Mouse (Mus musculus) hindlimb bud, embryonic 11.5 days (tissue): ENCODE data around the gene Gm1110.
"Not testable (repeated sequence)": the region's sequence is repeated elsewhere in the genome, so short reads cannot be mapped to it uniquely, and the experiment has no call there.

Experiments
- DNase-seq: peaks from one replicate; pipeline ENCODE4 v3.0.0-alpha.2; 2012; ENCODE audit warnings: low read depth, low spot score; ENCODE audit errors: extremely low spot score

Gene Gm1110

GRCm38 (mm10) chr9:26922909-26923526, at the start of gene Gm1110:
Gene Gm1110, minus strand, starts transcription at chr9:26923111.
- DNase-seq: no peak

GRCm38 (mm10) chr9:26947790-26948189, 24.9 kb upstream of the Gm1110 start:
- DNase-seq: no peak

DNA sequence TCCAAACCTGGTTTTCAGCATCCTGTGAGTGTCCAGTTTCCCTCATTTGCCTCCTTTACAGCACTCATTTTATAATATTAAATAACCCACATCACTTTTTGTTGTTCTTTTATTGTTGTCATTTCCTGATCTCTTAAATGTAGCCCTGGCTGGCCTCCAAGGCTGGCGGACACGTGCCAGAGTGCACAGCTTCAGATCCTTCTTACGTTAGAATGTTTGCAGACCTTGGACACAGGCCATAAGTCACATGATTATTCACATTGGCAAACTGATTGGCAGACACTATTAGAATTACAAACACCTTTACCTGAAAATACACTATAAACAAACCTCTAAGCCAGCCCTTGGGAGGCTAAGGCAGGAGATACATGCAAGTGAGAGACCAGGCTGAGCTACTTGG, 1.2 kb upstream of the Gm1110 start:
- no peak for DNase-seq

DNA sequence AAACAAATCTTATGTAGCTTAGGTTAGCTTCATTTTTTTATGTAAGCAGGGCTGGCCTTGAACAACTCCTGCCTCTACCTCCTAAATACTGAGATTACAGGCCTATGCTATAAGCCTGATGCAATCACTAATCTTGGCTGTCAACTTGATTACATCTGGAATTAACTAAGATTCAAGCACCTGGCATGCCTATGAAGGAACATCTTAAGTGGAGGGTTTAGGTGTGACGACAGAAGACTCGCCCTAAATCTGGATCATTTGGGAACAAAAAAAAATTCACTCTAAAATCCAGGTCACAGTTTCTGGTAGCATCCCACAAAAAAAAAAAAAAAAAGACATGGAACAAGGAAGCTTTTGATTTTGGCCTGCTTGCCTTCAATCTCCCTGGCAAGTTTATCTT, 3.1 kb downstream of the Gm1110 start:
- no peak for DNase-seq

DNA sequence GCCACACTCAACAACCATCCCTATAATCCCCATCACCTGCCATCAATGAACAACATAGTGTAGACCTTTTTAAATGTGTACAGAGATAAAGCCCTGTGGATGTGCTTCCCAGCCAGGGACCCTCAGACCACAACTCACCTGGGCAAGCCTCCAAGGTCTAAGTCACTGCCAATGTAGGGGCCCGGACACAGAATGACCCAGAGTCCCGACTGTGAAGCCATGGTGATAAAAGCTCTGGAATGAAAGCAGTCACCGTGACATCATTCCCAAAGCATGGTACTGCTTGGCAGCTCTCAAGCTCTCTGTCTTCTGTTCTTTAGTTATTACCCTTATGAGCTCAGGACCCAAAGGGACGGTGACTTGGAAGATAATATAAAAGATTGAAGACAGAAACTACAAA, 9.8 kb downstream of the Gm1110 start:
- no peak for DNase-seq

DNA sequence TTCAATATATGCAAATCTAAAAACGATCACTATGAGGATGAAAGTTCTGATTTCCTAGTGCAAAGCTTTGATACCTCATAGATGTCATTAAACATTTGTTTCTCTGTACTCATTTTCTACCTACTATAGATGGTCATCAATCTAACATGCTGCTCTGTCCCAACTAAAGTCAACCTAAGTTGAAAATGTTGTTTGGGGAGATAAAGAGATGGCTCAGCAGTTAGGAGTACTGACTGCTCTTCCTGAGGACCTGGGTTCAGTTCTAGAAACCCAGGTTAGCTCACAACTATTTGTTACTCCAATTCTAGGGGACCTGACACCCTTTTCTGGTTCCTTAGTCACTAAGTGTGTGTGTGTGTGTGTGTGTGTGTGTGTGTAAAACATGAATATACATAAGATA, 11.7 kb downstream of the Gm1110 start:
- no peak for DNase-seq

DNA sequence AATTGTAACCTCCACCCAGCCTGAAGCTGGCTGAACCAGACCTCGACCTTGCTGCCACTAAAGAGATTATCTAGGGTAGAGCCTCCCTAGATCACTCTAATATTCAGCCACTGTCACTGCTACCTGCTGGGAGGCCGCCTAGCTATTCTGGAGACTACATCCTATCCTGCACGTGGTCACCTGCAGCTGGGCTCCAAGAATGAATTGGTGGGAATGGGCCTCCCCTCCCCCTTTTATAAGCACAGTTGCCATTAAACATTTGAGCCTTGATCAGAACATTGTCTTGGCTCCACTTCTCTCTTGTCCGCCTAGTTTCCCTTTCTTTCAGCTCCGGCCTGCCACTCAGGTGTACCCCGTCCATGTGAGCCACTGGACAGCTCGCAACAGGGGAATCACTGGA, 53.1 kb downstream of the Gm1110 start:
- DNase-seq: not testable (repeated sequence)

DNA sequence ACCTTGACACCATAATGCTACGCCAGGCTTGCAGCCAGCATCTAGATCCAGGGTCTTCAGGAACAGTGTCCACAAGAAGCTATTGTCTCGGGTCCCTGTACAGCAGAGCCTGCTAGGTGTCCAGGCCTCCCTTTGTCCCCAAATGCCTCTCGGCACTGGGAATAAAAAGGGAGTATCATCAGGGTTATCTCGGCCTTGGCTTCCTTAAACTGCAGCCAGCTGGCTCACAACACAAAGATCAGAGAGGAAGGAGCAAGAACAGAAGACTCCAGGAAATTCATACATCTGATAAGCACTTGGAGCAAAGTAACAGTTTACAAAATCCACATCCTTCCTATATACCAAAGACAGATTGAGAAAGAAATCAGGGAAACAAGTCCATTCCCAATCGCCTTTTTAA, 62.2 kb downstream of the Gm1110 start, which contains the start of gene Glb1l3:
Gene Glb1l3, minus strand, starts transcription at position 140 of the 400 bp plus-strand sequence.
- no peak for DNase-seq

GRCm38 (mm10) chr9:26831089-26831488, 91.8 kb downstream of the Gm1110 start:
- no peak for DNase-seq
